Mouse (Mus musculus) midbrain, postnatal 0 days (tissue): ENCODE data around the gene Tctex1d1. TPM values are rescaled to one million over a fixed set of nuclear protein-coding genes. Genes with fewer than 3 reads are reported as not detected.
A peak's percentile ranks its signal among the peaks of the same experiment; 100 is the strongest.

Source experiments
- ATAC-seq: fragments of 200-750 bp; cut with Nextera tagmentation; 2 replicates; pipeline ENCODE4 v1.8.0; 2017; ENCODE audit warnings: moderate number of reproducible peaks, mild to moderate bottlenecking, moderate TSS enrichment, moderate library complexity; ENCODE audit not compliant: low FRiP score
- DNase-seq: peaks from one replicate; pipeline ENCODE4 v3.0.0-alpha.2; 2015; ENCODE audit warnings: low spot score
- H3K27ac ChIP-seq: fragments of 300-500 bp; sonication (generic); 2 replicates; pipeline ENCODE4 v1.5.1; 2014; ENCODE audit warnings: low read depth, mild to moderate bottlenecking, low read length, mixed read lengths
- H3K27me3 ChIP-seq: fragments of 300-500 bp; sonication (generic); 2 replicates; pipeline ENCODE4 v1.6.1; 2014; ENCODE audit warnings: low read length, control low read depth, mixed read lengths; ENCODE audit not compliant: insufficient read depth
- H3K36me3 ChIP-seq: fragments of 300-500 bp; sonication (generic); 2 replicates; pipeline ENCODE4 v1.6.1; 2014; ENCODE audit warnings: low read length, control low read depth, mixed read lengths; ENCODE audit not compliant: insufficient read depth
- H3K4me1 ChIP-seq: fragments of 300-500 bp; sonication (generic); 2 replicates; pipeline ENCODE4 v1.6.1; 2014; ENCODE audit warnings: mild to moderate bottlenecking, control low read depth, antibody characterized with exemption, low read length, mixed read lengths; ENCODE audit not compliant: insufficient read depth
- H3K4me2 ChIP-seq: fragments of 300-500 bp; sonication (generic); 2 replicates; pipeline ENCODE4 v1.6.1; 2014; ENCODE audit warnings: low read depth, mild to moderate bottlenecking, low read length, mixed read lengths; ENCODE audit not compliant: poor library complexity, severe bottlenecking
- H3K4me3 ChIP-seq: fragments of 300-500 bp; sonication (generic); 2 replicates; pipeline ENCODE4 v1.5.1; 2014; ENCODE audit warnings: low read depth, mild to moderate bottlenecking, low read length, moderate library complexity
- H3K9ac ChIP-seq: fragments of 300-500 bp; sonication (generic); replicated peaks from 2 replicates; pipeline ENCODE4 v1.6.1; 2014; ENCODE audit warnings: mild to moderate bottlenecking, low read length, moderate library complexity, mixed read lengths; ENCODE audit not compliant: poor library complexity, severe bottlenecking
- H3K9me3 ChIP-seq: fragments of 300-500 bp; sonication (generic); 2 replicates; pipeline ENCODE4 v1.6.1; 2016; ENCODE audit warnings: low read length, control low read depth
- CTCF ChIP-seq: IDR thresholded peaks from 2 replicates; pipeline ENCODE4 v1.5.1; 2016; ENCODE audit warnings: antibody characterized with exemption, mild to moderate bottlenecking
- WGBS: fragments of 180-500 bp; shearing (Covaris S2); extraction: QIAGEN DNeasy Blood & Tissue Kit; methylation state at CpG from one replicate; pipeline ENCODE4 v1.1.7; 2014; 5-methylcytosine and 5-hydroxymethylcytosine counted together
- polyA plus RNA-seq: library from polyadenylated mRNA; unstranded; fragments of >200 nt; fragmentation: Nextera tagmentation; extraction: Ambion mirVana; gene quantifications from 2 replicates; pipeline ENCODE4 v1.2.1, GENCODE M21; 2015
- total RNA-seq: library from RNA; depleted of rRNA; stranded (reverse); fragments of >200 nt; gene quantifications from 2 replicates; pipeline ENCODE4 v1.2.3, GENCODE M21; 2014

Tctex1d1 gene
- total and polyA plus RNA-seq, 2 experiments from 2014 or later: 2.0 to 5.9 TPM

- Histone ChIP-seq H3K27ac (no peak overlapping the region), H3K9me3 (no peaks in the 10 kb centered on the region), H3K4me1 (no peaks in the 10 kb centered on the region), H3K4me3 (no peak overlapping the region), H3K36me3 (no peaks in the 10 kb centered on the region), H3K27me3 (no peaks in the 10 kb centered on the region), H3K4me2 (no peak overlapping the region), H3K9ac (no peak overlapping the region)
- no peak for TF ChIP-seq CTCF
- DNase-seq (no peak), ATAC-seq (no peak)
- WGBS: 59% methylated on average over 5 of the region's 5 CpGs
These were observed 27.9 kb downstream of the Tctex1d1 start for GRCm38 (mm10) chr4:103006266-103006665.

- no peak overlapping the region for H3K4me2 ChIP-seq
- DNase-seq (no peak), ATAC-seq (no peak)
These were observed 28.6 kb downstream of the Tctex1d1 start for GRCm38 (mm10) chr4:103006943-103007418.

GRCm38 (mm10) chr4:103010734-103011133 is 32.3 kb downstream of the Tctex1d1 start:
- no peaks in the 10 kb centered on the region for H3K36me3 ChIP-seq
- no peak for DNase-seq
- TF ChIP-seq CTCF: no peak
- 94% methylated on average over 4 of the region's 4 CpGs for WGBS
- no peaks in the 10 kb centered on the region for H3K9me3 ChIP-seq
- H3K9ac ChIP-seq: no peak overlapping the region
- ATAC-seq: no peak
- H3K27me3 ChIP-seq: no peaks in the 10 kb centered on the region
- no peaks in the 10 kb centered on the region; the same call in 1 of the 2 replicates for H3K4me1 ChIP-seq
- H3K27ac ChIP-seq: no peak overlapping the region
- no peak overlapping the region for H3K4me3 ChIP-seq
- no peak overlapping the region for H3K4me2 ChIP-seq

More at GRCm38 (mm10) chr4:103006943-103007418, 28.6 kb downstream of the Tctex1d1 start:
- WGBS: 7% methylated on average over 4 of the region's 4 CpGs
- no peak overlapping the region for H3K4me3 ChIP-seq
- H3K4me1 ChIP-seq: no peaks in the 10 kb centered on the region
- H3K27me3 ChIP-seq: no peaks in the 10 kb centered on the region
- TF ChIP-seq CTCF: no peak
- no peak overlapping the region for H3K9ac ChIP-seq
- no peaks in the 10 kb centered on the region for H3K9me3 ChIP-seq
- no peaks in the 10 kb centered on the region for H3K36me3 ChIP-seq
- no peak overlapping the region for H3K27ac ChIP-seq

- peak overlapping the region; percentile 73 for H3K27ac ChIP-seq
- no peaks in the 10 kb centered on the region for H3K36me3 ChIP-seq
- no peak for TF ChIP-seq CTCF
- peak overlapping the region; percentile 32 for H3K4me2 ChIP-seq
- ATAC-seq (peak; percentile 84), DNase-seq (peak; percentile 62)
- H3K27me3 ChIP-seq: no peaks in the 10 kb centered on the region
- H3K4me1 ChIP-seq: no peaks in the 10 kb centered on the region; the same call in 1 of the 2 replicates
- 21% methylated on average over 7 of the region's 7 CpGs for WGBS
- H3K4me3 ChIP-seq: peak overlapping the region; percentile 18; the same call in 1 of the 2 replicates
- no peaks in the 10 kb centered on the region for H3K9me3 ChIP-seq
- H3K9ac ChIP-seq: no peak overlapping the region
These were observed 33.4 kb downstream of the Tctex1d1 start for GRCm38 (mm10) chr4:103011823-103012222.

- H3K27ac ChIP-seq: no peak overlapping the region
- H3K4me3 ChIP-seq: no peak overlapping the region
- ATAC-seq (no peak), DNase-seq (peak; percentile 10)
- no peaks in the 10 kb centered on the region for H3K36me3 ChIP-seq
- 4% methylated on average over 4 of the region's 4 CpGs for WGBS
- H3K9ac ChIP-seq: no peak overlapping the region
- no peaks in the 10 kb centered on the region for H3K9me3 ChIP-seq
- 0 out of 2 replicates have a peak overlapping the region, but pooled peaks have one; percentile 1 for H3K4me2 ChIP-seq
- no peaks in the 10 kb centered on the region for H3K27me3 ChIP-seq
- no peaks in the 10 kb centered on the region; the same call in 1 of the 2 replicates for H3K4me1 ChIP-seq
- no peak for TF ChIP-seq CTCF
These were observed 35.1 kb downstream of the Tctex1d1 start for GRCm38 (mm10) chr4:103013490-103013889.

GRCm38 (mm10) chr4:103026621-103027020 is 48.2 kb downstream of the Tctex1d1 start, which contains the start of gene Insl5:
Gene Insl5, minus strand, starts transcription at chr4:103026842.
- DNase-seq (no peak), ATAC-seq (no peak)
- TF ChIP-seq CTCF: no peak
- H3K27me3 ChIP-seq: no peaks in the 10 kb centered on the region
- H3K27ac ChIP-seq: no peak within 1 kb of the TSS
- no peak within 1 kb of the TSS for H3K4me2 ChIP-seq
- no peak within 1 kb of the TSS for H3K9ac ChIP-seq
- WGBS: 96% methylated on average over 4 of the region's 4 CpGs
- no peaks in the 10 kb centered on the region for H3K36me3 ChIP-seq
- no peaks in the 10 kb centered on the region for H3K9me3 ChIP-seq
- H3K4me1 ChIP-seq: no peaks in the 10 kb centered on the region
- H3K4me3 ChIP-seq: no peak within 1 kb of the TSS
